Mouse (Mus musculus): ENCODE data around the gene Smarce1. TPM values are rescaled to one million over a fixed set of nuclear protein-coding genes. Genes with fewer than 3 reads are reported as not detected.
A peak's percentile ranks its signal among the peaks of the same experiment; 100 is the strongest.

Smarce1 gene
- total and polyA plus RNA-seq, 3 experiments: 243 to 277 TPM; not detected in 1

GRCm38 (mm10) chr11:99242056-99242455 lies 11.2 kb upstream of the Smarce1 start:
- H3K4me1 ChIP-seq (ENCODE audit: control insufficient read depth in 1 of 2, insufficient read depth in 2 of 2, low read length in 2 of 2): no peaks in the 10 kb centered on the region
- H3K79me2 ChIP-seq (ENCODE audit: control insufficient read depth, insufficient read depth, low read length, poor library complexity): no peaks in the 10 kb centered on the region
- TF ChIP-seq TCF12 (IDR thresholded peaks at IDR 0.05; ENCODE audit: low read depth, low read length) (no peak), MAZ (IDR thresholded peaks at IDR 0.05; ENCODE audit: low read depth, low read length) (no peak), NELFE (IDR thresholded peaks at IDR 0.05; ENCODE audit: low read depth, low read length) (no peak), TAL1 (IDR thresholded peaks at IDR 0.05; ENCODE audit: low read length) (no peak), MYB (IDR thresholded peaks at IDR 0.05; ENCODE audit: low read depth, low read length) (no peak), RAD21 (IDR thresholded peaks at IDR 0.05; ENCODE audit: low read depth, low read length) (no peak), SMC3 (IDR thresholded peaks at IDR 0.05; ENCODE audit: low read depth, low read length) (no peak), MXI1 (IDR thresholded peaks at IDR 0.05; ENCODE audit: low read depth, low read length) (no peak), HCFC1 (IDR thresholded peaks at IDR 0.05; ENCODE audit: low read depth, low read length) (no peak), ELF1 (IDR thresholded peaks at IDR 0.05; ENCODE audit: low read depth, low read length) (no peak), RCOR1 (IDR thresholded peaks at IDR 0.05; ENCODE audit: low read depth, low read length) (no peak), BHLHE40 (IDR thresholded peaks at IDR 0.05; ENCODE audit: borderline replicate concordance, low read depth, low read length) (no peak), GABPA (IDR thresholded peaks at IDR 0.05; ENCODE audit: low read depth, low read length) (no peak), ZMIZ1 (IDR thresholded peaks at IDR 0.05; ENCODE audit: low read depth, low read length) (no peak), CTCF (IDR thresholded peaks at IDR 0.05 in 2 of 3, conservative IDR thresholded peaks at IDR 0.05 in 1 of 3; ENCODE audit: control insufficient read depth in 1 of 3, insufficient read depth in 1 of 3, low read depth in 2 of 3, low read length in 3 of 3, poor library complexity in 1 of 3, severe bottlenecking in 1 of 3) (no peak), TBP (IDR thresholded peaks at IDR 0.05; ENCODE audit: low read depth, low read length) (no peak), CHD1 (IDR thresholded peaks at IDR 0.05; ENCODE audit: low read depth, low read length) (no peak), SIN3A (IDR thresholded peaks at IDR 0.05; ENCODE audit: low read length) (no peak), POLR2AphosphoS5 (IDR thresholded peaks at IDR 0.05; ENCODE audit: borderline replicate concordance, low read depth, low read length) (no peak), KAT2A (conservative IDR thresholded peaks at IDR 0.05; ENCODE audit: low read depth, low read length) (no peak)
- no peaks in the 10 kb centered on the region for H3K36me3 ChIP-seq (ENCODE audit: control insufficient read depth in 1 of 2, insufficient read depth in 2 of 2, low read length in 2 of 2)
- H3K27ac ChIP-seq (ENCODE audit: control insufficient read depth, low read depth, low read length): no peak overlapping the region
- no peak for DNase-seq (ENCODE audit: low read depth, low spot score)
- no peak overlapping the region for H3K9ac ChIP-seq (ENCODE audit: control insufficient read depth, low read depth, low read length, poor library complexity, severe bottlenecking)
- no peaks in the 10 kb centered on the region for H3K9me3 ChIP-seq (replicated peaks; ENCODE audit: insufficient read depth, low read length)
- H3K27me3 ChIP-seq (ENCODE audit: control insufficient read depth in 1 of 2, insufficient read depth in 2 of 2, low read length in 2 of 2): peaks cover 8 to 32% of the 10 kb centered on the region in 2 experiments
- H3K4me3 ChIP-seq (ENCODE audit: control insufficient read depth in 1 of 2, insufficient read depth in 1 of 2, low read depth in 2 of 2, low read length in 2 of 2): no peak overlapping the region

- Histone ChIP-seq H3K27ac (ENCODE audit: control insufficient read depth, low read depth, low read length) (no peak overlapping the region), H3K9ac (ENCODE audit: control insufficient read depth, low read depth, low read length, poor library complexity, severe bottlenecking) (no peak overlapping the region), H3K27me3 (ENCODE audit: control insufficient read depth in 1 of 2, insufficient read depth in 2 of 2, low read length in 2 of 2) (peaks cover 12 to 22% of the 10 kb centered on the region in 2 experiments), H3K4me3 (ENCODE audit: control insufficient read depth in 1 of 2, insufficient read depth in 1 of 2, low read depth in 2 of 2, low read length in 2 of 2) (no peak overlapping the region), H3K9me3 (replicated peaks; ENCODE audit: insufficient read depth, low read length) (no peaks in the 10 kb centered on the region), H3K36me3 (ENCODE audit: control insufficient read depth in 1 of 2, insufficient read depth in 2 of 2, low read length in 2 of 2) (no peaks in the 10 kb centered on the region), H3K4me1 (ENCODE audit: control insufficient read depth in 1 of 2, insufficient read depth in 2 of 2, low read length in 2 of 2) (no peaks in the 10 kb centered on the region), H3K79me2 (ENCODE audit: control insufficient read depth, insufficient read depth, low read length, poor library complexity) (no peaks in the 10 kb centered on the region)
- TF ChIP-seq EP300 (IDR thresholded peaks at IDR 0.05; ENCODE audit: low read depth in 1 of 2, low read length in 2 of 2) (no peak), E2F4 (IDR thresholded peaks at IDR 0.05; ENCODE audit: borderline replicate concordance, low read depth, low read length) (no peak), MAX (IDR thresholded peaks at IDR 0.05; ENCODE audit: low read length) (0 out of 2 replicates have a peak, but pooled peaks have one; percentile 30)
- DNase-seq (ENCODE audit: low read depth, low spot score): peak; percentile 21
These were observed 7.7 kb upstream of the Smarce1 start for GRCm38 (mm10) chr11:99238468-99238867.

Data from MEL (cell line).